Mouse (Mus musculus) frontal cortex, adult 2 months (tissue): ENCODE data around the gene Dpp8. TPM values are rescaled to one million over a fixed set of nuclear protein-coding genes. Genes with fewer than 3 reads are reported as not detected.
A peak's percentile ranks its signal among the peaks of the same experiment; 100 is the strongest.
"Not testable (repeated sequence)": the region's sequence is repeated elsewhere in the genome, so short reads cannot be mapped to it uniquely, and the experiment has no call there.

Experiments
- DNase-seq, 2 experiments: peaks; one replicate each; pipeline ENCODE4 v3.0.0; 2022; ENCODE audit warnings: low spot score in 1 of 2; ENCODE audit errors: extremely low spot score in 1 of 2
- polyA plus RNA-seq: library from polyadenylated mRNA; depleted of rRNA; stranded (reverse); fragments of >200 nt; gene quantifications from 2 replicates; pipeline ENCODE4 v1.2.3, GENCODE M21; 2012; rRNA removed

Dpp8 gene
- polyA plus RNA-seq = 73.5 and 76.7 TPM in 2 replicates

DNA sequence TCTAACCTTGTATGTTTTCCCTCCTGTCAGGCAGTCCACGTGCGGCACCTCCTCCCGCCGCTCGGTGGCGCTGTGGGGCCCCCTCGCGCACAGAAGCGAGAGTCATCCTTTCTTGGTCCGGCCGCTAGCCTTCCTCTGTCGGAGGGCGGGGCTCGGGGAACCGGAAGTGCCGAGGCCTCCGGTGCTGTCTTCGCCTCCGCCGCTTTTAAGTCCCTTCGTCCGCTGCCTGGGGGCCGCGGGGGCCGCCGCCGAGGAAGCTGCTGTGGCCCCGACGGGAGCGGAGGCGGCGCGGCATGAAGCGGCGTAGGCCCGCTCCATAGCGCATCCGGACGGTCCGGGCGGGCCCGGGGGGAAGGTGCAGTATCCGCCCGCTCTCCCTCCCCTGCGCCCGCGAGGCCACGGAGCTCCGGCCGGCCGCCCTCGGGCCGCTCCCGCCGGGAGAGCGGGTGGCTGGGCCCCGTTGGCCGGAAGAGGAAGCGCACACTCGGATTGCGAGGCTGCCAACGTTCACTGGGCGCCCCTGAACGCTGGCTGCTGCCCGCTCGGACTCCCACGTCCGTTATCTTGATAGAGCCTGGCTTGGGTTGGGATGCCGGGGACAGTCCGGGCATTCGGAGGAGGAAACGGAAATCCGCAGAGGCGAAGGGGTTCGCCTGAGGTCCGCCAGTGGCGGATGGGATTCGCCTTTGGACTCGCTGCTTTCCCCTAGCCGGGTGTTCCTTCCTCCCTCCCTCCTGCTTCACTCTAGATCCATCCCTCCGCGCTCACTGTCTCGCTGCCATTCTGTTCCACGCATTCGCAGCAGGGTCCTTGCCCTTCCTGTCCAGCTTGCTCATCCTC lies at the start of gene Dpp8:
Dpp8 (plus strand) TSS at position 146 of the 840 bp plus-strand sequence.
- DNase-seq = peak; percentile 87 to 94

- DNase-seq = no peak
Measured at GRCm38 (mm10) chr9:64985037-64985794, 47.0 kb upstream of the Dpp8 start.

DNA sequence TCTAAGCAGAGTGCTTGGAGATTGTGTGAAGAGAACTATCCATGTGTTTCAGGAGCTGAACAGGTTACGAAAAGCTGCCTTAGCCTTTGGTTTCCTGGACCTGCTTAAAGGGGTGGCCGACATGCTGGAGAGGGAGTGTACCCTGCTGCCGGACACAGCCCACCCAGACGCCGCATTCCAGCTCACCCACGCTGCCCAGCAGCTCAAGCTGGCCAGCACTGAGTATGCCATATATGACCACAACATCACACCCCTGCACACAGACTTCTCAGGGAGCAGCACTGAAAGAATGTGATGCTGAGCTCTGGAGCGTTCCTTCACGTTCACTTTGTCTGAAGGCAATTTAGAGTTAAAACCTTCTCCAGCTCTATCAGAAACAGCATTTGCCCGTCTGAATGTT lies 46.4 kb upstream of the Dpp8 start:
- no peak for DNase-seq

DNA sequence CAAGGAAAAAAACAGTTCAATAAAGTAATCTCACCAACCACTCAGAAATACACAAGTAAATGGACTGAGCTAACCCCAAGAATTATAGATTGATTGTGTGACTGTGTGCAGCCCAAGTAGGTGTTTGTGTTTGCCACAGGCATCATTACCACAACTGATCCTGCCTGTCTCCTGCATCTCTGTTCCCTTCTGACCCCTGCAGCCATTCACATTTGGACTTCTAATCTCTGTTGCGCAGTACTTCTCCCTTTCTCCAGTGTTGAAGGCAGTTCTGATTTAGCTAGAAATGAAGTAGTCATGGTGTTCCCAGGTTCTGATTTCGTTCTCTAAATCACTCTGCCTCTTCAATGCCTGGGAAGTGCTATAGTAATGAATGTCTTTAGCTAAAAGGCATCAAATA lies 44.6 kb upstream of the Dpp8 start:
- no peak for DNase-seq

DNA sequence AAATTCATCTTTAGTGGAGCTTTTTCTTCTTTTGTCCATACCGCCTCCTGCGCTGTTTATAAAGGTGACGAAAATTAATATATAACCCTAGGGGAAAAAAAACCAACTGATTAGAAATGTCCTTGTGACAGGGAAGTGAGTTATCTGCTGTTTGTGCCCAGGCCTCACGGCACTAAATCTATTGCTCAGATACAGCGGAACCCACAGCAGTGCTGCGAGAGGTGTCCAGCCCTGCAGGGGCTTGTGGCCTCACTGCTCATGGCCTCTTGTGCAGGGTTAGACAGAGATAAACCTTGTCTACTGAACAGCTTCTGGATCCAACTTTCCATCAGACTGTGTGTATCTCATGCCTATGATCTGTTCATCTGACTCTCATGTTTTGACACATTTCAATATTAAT lies 43.8 kb upstream of the Dpp8 start:
- no peak for DNase-seq

GRCm38 (mm10) chr9:64990291-64990690 lies 41.9 kb upstream of the Dpp8 start:
- peak in 1 of 2 experiments; percentile 22 for DNase-seq

GRCm38 (mm10) chr9:64995464-64995863 lies 36.8 kb upstream of the Dpp8 start:
- not testable (repeated sequence) for DNase-seq

DNA sequence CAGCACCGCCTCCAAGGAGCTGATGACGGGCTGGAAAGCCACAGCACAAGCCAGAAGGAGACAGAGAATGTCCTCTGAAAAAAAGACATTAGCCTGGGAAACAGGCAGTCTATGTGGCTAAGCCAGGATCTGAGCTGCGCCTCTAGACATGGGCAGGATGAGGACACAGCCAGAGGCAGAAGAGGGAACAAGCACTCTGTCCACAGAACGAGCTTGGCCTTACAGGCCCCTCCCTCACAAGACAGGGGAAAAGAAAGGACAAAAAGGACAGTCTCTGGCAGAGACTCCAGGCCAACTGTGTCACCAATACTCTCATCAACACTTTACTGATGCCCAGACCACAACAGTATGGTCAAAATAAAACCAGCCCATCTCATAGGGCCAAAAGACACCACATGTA lies 30.7 kb upstream of the Dpp8 start:
- DNase-seq = no peak

DNA sequence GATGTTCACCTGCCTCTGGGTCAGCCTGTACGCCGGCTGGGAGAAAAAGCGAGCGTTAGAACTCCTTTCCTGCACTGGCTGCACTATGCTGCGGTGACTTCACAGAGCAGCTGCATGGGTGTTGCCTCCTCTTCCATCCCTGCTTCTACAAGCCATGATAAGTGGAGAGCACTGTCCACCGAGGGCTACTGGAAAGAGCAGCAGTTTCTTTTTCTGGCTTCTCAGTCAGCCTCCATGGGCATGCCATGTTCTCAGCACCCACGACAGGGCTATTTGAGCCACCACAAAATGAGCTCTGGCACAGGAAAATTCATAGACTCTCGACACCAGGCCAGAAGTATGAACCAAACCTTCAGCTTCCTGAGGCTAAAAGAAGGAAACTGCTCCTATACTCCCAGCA lies 26.5 kb upstream of the Dpp8 start:
- no peak for DNase-seq

DNA sequence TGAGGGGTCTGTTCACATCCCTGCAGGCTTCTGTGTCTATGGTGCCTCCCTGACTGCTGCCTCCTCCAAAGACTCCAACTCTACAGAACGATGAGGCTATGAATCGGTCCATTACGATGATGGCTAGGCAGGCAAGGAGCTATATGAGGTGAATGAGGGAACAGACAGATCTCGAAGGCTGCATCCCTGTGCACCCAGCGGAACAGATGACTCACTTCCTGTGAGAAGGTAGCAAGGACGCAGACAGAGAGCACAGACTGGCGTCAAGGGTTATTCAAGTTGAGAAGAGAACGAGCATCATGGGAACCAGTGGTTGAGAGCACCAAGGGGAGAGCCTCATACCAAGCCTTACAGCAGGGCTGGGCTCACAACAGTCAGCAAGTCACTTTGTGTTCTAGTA lies 21.6 kb upstream of the Dpp8 start:
- no peak for DNase-seq

DNA sequence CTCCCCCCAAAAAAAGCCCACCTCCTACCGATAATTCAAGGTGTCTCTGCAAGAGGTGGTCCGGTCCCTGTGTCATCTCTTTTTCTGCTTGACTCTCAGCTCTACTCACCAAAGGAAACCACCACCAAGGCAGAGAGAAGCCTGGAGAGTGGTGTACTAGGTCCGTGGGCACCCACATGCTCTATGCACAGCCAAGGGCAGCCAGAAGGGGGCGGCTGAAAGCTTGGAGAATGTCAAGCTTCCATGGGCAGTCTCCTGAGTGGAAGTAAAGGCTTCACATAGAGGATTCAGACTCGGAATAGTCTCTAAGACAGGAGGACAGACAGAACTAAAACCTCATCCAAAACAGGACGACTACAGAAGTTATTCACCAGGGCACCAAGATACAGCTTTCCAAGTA lies 20.9 kb upstream of the Dpp8 start:
- DNase-seq = no peak

GRCm38 (mm10) chr9:65015461-65016222 lies 16.6 kb upstream of the Dpp8 start:
- DNase-seq = no peak

DNA sequence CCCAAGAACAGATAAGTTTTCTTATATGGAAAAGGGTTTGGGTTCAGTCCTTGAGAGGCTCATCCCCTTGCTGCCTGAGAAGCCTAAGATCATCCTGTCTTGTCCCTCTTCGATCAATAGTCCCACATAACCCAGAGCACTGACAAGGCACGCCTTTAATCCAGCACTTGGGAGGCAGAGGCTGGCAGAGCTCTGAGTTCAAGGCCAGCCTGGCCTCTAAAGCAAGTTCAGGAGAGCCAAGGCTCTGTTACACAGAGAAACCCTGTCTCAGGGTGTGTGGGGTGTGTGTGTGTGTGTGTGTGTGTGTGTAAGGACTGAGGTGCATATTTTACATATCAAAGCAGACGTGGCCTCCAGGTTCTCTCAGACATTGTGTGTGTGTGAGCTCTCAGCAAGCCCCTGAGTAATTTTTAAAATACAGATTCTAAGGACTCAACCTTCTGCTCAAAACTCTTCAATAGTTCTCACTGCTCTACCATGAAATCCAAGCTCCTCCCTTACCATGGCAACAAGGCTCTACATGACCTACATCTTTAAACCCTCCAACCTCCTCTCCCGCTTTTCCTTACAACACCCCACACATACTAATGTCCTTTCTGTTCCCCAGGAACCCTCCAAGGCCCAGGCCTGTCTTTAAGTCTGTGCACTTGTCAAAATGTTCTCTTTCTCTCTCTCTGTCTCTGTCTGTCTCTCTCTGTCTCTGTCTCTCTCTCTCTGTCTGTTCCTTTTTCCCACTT lies 15.8 kb upstream of the Dpp8 start:
- DNase-seq = no peak

DNA sequence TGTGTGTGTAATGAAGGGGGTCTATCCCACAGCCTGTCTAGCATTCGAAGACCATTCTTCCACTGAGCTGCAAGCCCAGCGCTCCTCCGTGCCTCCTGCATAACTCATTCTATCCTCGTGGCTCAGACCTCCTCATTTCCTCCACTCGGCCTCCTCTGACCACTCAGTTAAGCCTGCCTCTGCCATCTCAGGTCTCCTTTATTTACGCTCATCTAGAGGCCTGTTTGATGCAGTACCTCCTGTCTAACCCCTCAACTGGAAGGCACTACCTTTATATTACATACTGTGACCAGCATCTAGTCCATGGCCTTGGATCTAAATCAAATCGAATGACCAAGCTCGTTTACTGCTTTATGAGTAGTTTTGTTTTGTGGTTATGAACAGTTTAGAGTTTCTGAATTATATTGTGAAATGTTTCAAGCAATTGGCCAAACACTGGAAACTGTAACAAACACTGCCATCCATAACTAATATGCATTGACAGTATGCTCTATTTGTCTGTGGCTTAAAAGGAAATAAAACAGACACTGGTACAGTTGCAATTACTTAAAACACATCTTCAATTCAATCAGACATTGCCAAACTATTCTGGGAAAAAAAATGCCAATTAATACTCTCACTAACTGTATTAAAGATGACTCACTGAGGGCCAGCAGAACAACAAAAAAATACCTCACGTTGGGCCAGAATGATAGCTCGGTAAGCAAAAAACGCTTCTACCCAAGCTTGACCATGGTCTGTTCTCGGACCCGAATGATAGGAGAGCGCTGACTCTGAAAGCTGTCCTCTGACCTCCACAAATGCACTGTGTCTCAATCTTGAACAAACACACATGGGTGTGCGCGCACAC lies 15.0 kb upstream of the Dpp8 start:
- DNase-seq = no peak

DNA sequence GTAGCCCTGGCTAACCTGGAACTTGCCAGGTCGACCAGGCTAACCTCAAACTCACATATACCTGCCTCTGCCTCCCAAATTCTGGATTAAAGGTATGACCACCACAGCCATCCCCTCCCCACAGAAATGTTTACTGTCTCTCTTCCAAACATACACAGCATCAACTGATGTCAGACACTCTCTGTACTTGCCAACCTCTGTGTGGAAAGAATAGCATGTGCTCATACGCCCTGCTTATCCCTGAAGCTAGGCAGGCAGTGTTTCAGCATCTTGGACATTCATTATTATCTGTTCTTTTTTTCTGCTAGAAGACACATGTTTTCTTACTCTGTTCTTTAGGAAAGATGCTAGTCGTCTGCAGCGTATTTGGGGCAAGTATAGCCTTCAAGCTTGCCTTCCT lies 14.3 kb upstream of the Dpp8 start:
- DNase-seq = no peak

DNA sequence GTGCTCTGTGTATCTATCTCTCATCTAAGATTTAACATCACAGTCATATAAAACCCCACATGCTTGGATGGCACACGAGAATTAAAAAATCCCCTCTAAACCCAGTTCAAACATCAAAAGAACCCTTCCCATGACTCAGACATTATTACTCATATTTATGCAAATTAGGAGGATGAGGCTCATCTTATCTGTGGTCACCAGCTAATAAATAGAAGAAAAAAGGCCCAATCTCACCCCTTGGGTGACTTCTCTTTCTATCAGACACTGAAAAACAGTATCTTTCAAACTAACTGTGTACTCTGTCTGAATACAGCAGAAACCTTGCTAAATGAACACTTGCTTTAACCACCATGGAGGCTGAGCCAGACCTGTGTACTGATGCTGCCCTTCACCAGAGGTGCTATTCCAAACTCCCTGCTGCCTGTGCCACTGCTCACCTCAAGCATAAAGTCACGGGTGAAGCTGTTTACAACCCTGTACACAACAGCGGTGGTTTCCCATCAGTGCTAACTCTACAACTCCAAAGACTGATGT lies 13.6 kb upstream of the Dpp8 start:
- no peak for DNase-seq

DNA sequence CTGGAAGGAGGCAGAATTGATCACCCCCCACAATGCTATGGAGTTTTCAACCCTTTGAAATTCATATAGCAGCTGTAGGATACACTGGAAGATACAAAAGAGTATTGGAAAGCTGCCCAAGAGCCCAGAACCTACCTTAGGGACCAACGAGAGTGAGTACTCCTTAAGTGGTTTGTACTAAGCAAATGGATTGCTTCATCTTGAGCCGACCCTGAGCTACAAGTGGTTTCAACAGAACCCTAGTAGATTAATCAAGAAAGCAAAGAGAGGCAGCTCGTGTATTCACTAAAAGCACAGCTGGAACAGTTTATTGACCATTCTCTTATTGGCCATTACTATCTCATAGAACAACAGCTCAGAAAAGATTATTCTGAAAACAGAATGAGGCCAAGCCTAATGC lies 13.1 kb upstream of the Dpp8 start:
- DNase-seq = no peak

DNA sequence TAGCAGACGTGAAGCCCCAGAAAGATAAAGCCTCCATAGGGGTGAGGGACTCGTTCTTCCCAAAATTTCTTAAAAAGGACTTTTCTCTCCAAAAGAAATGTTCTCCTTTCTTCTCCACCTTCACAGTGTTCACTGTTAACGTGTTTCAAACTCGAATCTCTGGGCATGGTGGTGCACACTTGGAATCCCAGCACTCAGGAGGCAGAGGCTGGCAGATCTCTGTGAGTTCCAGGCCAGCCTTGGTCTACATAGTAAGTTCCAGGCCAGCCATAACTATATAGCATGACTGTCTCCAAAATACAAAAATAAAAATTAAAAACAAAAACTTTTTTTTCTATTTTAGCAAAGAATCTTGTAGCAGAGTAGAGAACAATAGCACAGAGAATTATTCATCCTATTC lies 12.1 kb upstream of the Dpp8 start:
- no peak for DNase-seq
